Mouse (Mus musculus) NIH3T3 (cell line): ENCODE results near the gene Cd247.

ENCODE experiments used
- DNase-seq: peaks from one replicate; pipeline ENCODE4 v3.0.0-alpha.2; 2012; ENCODE audit warnings: low read depth

The Cd247 gene

GRCm38 (mm10) chr1:165819147-165819546, 30.7 kb downstream of the Cd247 start:
- DNase-seq: no peak

DNA sequence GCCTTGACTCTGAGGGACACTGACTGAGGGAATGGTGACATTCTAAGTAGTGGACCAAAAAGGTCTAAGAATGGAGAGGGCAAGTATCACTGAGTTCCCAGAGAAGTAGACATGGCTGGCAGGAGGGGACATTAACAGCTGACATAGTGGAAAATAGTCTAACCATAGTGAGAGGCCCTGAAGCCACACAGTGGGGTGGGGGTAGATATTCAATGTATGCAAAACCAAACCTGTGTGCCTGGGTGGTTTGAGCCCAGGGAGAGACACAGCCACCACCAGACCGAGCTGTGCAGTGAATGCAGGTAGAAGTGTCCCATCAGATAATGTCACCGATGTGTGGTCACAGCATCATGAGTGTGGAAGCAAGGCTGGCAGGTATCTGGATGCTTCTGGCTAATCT, 33.5 kb downstream of the Cd247 start:
- DNase-seq: no peak

DNA sequence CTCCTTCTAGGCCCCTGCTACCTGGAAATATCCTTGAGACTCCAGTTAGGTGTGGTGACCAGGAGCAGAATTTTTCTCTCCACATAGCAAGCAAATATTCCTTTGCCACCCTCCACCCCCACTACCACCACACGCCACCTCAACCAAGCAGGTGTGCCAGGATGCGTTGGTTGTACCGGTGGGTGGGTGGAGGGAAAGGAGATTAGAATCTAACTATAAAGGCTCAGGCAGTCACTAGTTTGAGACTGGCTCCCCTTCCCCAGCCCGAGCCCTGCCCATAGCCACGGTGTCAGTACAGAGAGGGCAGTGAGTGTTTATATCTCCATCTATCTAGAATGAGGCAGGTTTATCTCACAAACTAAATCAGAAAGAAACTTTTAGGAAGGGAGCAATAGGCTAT, 39.7 kb downstream of the Cd247 start:
- DNase-seq: no peak

DNA sequence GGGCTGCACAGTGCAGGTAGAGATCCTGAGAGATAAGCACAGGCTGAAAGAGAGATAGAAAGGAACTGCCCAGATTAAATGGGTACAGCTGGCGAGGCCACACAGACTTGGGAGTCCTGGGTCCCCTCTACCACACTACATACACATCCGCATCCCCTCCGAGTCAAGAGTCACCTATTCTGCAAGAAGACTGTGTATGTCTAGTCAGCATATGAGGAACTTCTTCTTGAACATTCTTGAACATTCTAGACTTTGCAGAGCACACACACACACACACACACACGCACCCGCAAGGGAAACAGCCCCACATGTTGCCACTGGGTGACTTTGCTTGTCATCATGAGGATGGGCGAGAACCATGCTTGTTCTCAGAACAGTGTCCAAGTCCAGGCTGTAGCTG, 40.1 kb downstream of the Cd247 start:
- no peak for DNase-seq

DNA sequence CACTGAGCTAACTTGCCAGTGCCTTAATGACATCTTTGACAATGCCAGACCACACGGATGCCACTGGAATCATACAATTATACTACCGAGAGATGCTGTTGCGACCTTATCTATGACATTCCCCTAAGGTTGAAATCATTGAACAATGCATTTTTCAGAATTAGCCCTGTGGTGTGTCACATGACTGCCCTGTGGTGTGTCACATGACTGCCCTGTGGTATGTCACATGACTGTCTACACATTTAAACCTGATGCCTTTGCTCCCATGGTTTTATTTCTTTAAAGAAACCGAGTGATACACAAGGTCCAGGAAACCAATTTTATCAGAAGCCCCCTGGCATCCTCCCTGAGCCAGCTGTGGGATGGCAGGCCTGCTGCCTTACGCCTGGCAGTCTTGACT, 41.4 kb downstream of the Cd247 start:
- DNase-seq: no peak

DNA sequence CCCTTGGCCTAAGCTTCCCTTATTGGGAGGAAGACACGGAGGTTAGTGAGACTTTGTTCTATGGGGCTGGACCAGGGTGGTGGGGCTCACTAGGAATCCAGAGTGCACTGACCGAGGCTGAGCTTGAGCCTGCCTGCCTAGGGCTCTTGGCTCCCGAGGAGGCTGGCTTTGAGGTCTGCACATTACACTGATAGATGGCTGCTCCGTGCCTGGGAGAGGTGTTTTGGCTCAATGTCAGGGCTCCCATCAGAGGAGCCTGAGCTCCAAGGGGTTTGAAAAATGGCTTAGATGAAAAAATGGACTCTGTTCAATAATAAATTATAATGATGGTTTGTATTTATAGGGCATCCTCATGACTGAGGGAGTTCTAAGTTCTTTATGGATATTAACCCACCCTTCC, 44.8 kb downstream of the Cd247 start:
- peak; percentile 74 for DNase-seq

GRCm38 (mm10) chr1:165833910-165834632, 45.6 kb downstream of the Cd247 start:
- peak; percentile 57 for DNase-seq

DNA sequence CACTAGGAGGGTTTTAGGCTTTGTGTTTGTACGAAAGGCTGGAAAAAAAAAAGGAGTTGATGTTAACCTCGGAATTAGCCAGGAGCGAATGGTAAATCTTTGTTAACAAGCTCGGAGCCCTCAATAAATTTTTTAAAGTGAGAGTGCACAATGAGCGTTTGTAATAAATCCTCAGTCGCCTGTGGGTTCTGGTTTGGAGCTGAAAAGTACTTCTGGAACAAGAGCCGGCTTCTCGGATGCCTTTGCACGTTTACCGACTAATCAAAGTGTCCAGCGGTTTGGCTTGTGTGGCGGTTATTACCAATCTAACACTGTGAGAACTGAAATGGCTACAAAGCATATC, 46.1 kb downstream of the Cd247 start:
- DNase-seq: no peak

DNA sequence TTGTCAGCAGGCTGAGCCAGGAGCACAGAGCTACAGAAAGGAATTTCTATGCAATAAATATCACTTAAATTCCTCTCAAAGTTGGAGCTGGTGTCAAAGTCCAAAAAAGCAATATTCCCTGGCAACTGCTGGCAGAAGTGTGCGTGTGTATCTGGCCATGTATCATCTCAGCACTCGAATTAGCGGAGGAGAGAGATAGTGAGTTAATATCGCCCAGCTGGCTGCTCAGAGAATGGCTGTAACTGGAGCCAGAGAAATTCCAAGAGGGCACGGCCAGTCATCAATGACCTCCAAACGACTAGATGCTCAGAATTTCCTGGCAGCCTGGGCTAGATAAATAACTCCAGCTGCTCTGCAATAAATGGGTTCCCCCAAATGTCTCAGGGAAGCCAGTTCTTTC, 48.0 kb downstream of the Cd247 start:
- DNase-seq: peak; percentile 96

GRCm38 (mm10) chr1:165837546-165837945, 49.1 kb downstream of the Cd247 start:
- DNase-seq: peak; percentile 65

DNA sequence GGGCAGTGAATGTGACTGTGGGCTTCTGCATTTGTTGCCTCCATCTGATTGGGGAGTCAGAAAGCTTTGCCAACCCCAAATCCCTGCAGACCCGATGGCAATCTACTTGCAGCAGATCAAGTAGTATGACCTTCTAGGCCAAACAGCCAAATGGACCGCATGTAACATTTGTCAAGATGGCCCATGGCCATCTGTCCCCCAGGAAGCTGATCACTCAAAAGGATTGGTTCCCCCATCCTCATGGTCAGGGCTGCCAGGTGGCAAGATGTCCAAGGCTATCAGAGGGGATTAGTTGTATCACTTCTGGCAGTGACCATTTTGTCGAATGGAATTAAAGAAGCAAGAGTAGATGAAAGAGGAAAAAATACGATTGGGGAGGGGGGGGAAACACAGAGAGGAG, 50.7 kb downstream of the Cd247 start:
- DNase-seq: no peak

- DNase-seq: no peak
Measured at GRCm38 (mm10) chr1:165840548-165841230, 52.2 kb downstream of the Cd247 start.

- no peak for DNase-seq
Measured at GRCm38 (mm10) chr1:165842170-165842569, 53.7 kb downstream of the Cd247 start.

DNA sequence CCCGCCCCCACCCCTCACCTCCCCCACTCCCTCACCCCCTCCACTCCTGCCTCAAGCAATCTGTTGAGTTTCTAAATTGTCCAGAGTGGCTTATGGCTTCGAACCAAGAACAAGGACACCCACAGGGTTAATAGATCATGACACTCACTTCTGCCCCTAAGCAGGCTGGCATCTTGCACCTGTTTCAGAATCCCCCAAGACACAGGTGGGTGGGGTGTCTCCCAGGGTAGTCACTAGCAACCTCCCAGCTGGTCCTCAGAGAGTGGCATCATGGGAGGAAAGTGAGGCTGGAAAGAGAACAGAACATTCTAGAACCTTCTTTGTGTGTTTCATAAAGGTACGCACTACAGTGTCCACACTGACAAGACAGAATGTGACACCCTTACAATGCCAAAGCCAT, 55.1 kb downstream of the Cd247 start:
- no peak for DNase-seq

- no peak for DNase-seq
Measured at GRCm38 (mm10) chr1:165844466-165844951, 56.0 kb downstream of the Cd247 start.

DNA sequence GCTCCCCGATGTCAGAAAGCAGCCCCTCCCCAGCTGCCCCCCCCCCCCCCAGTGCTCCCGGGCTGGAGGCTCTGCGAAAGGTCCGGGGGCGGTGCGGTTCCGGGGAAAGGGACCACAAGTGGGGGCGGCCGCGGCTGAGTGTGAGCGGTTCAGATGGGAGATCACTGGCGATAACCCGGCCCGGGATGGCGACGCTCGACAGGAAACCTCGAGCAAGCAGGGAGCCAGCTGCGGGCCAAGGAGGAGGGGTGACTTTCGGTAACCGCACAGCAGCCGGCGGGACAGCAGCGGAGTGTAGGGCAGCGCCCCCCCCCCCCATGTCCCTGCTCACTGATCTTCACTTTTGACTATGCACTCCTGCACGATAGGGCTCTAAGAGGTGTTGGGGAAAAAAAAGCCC, 56.5 kb downstream of the Cd247 start:
- no peak for DNase-seq

GRCm38 (mm10) chr1:165845366-165845765, 56.9 kb downstream of the Cd247 start:
- no peak for DNase-seq

- no peak for DNase-seq
Measured at GRCm38 (mm10) chr1:165848417-165848816, 59.9 kb downstream of the Cd247 start.

- DNase-seq: no peak
Measured at GRCm38 (mm10) chr1:165848881-165849280, 60.4 kb downstream of the Cd247 start.

DNA sequence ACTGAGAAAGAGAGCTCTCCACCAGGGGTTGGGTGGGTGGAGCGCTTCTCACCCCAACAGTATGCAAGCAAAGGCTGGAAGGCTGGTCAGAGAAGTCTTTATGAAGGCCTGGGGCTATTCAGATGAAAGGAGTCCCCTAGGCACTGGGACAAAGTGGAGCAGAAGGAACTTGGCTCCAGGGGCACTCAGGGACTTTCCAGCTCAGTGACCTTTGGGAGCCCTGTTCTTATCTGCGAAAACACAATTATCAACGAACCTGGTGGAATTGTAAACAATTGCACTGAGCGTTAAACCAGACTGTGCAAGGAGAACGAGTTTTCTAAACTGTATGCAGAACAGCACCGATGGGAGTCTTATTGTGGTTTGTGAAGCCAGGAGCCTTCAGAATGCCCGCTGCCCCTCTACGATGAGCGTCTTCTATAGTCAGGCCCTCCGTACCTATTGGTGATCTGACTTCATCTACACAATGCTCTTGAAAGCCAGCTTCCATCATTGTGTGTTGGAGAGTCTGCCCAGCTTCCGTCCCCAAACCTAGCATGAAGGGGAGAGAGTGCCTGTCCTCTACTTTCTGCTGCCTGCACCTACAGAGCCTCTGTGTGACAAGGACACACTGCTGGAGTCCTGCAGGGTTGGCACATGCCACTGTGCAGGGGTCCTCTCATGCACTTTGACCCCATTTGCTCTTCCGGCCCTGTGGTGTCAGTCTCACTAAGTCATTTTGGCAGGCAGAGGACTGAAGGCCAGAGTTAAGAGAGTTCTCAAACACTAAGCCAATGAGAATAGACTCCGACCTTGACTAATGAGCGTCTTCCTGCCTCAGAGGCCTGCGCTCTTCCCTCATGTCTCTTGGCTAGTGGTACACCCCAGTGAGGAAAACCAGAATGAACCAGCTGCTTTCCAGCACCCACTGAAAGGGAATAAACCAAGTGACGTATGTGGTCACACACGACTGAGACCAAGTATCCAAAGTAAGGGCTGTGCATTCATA, 61.3 kb downstream of the Cd247 start:
- no peak for DNase-seq

DNA sequence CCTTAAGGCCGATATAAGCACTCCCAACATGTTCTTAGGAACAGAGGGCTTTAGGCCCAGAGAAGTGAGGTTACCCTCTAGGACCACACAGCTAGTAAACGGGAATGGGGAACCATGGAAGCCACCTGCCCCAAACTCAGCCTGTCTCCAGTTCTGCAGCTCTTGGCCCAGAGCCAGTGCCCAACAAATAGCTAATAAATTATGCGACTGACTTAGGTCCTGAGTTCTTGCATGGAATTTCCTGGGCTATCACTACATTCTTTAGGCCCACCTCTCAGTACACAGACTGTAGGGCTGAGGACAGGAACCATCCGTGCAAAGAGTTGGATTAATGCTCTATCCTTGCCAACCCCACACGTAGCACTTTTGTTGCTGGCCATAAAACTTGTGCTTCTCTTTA, 63.6 kb downstream of the Cd247 start:
- DNase-seq: no peak

DNA sequence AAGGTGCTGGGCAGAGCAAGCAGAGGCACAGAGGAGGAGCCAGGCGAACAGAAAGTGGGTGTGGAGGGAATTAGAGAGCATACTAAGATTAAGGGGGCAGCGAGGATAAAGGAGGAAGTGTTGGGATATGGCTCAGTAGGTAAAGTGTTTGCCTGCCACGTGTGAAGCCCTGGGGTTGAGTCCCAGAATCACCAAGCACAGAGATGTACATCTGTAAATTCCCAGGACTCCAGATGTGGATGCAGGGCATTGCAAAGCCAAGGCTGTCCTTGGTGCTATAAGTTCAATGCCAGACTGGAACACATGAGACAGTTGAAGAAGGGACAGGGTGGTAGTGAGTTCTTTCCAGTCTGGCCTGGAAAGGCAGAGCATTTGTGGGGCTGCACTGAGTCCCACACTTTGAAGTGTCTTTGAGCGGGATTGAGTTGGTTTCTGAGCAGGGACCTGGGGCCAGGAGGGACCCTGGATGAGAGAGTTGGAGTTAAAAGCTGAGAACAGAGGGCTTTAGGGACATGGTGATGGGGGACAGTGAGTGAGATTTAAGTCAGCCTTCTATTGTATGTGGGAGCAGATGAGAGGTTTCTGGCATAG, 64.7 kb downstream of the Cd247 start:
- DNase-seq: no peak
